Mouse (Mus musculus) liver, embryonic 14.5 days (tissue): ENCODE measurements around the gene Ttn.
"Not testable (repeated sequence)": the region's sequence is repeated elsewhere in the genome, so short reads cannot be mapped to it uniquely, and the experiment has no call there.

Experiments
- CTCF ChIP-seq: IDR thresholded peaks from 2 replicates; pipeline ENCODE4 v1.5.1; 2016; ENCODE audit warnings: antibody characterized with exemption, low read depth, control low read depth
- EP300 ChIP-seq: IDR thresholded peaks from 2 replicates; pipeline ENCODE4 v1.6.1; 2016; ENCODE audit warnings: antibody characterized with exemption, low read depth

- not testable (repeated sequence) for TF ChIP-seq CTCF, EP300
These were observed 31.1 kb upstream of the Ttn start for GRCm38 (mm10) chr2:77013449-77013848.
